Mouse (Mus musculus) intestine, embryonic 15.5 days (tissue): ENCODE measurements around the gene Tecrl. TPM values are rescaled to one million over a fixed set of nuclear protein-coding genes. Genes with fewer than 3 reads are reported as not detected.

Experiments used
- ATAC-seq: fragments of 200-750 bp; cut with Nextera tagmentation; 2 replicates; pipeline ENCODE4 v1.8.0; 2017; ENCODE audit warnings: moderate TSS enrichment, moderate library complexity
- H3K27ac ChIP-seq: fragments of 300-500 bp; sonication (generic); 2 replicates; pipeline ENCODE4 v1.5.1; 2015; ENCODE audit warnings: mild to moderate bottlenecking, inconsistent platforms
- H3K27me3 ChIP-seq: fragments of 300-500 bp; sonication (generic); replicated peaks from 2 replicates; pipeline ENCODE4 v1.6.1; 2015; ENCODE audit warnings: inconsistent platforms
- H3K36me3 ChIP-seq: fragments of 300-500 bp; sonication (generic); 2 replicates; pipeline ENCODE4 v1.6.1; 2015; ENCODE audit warnings: inconsistent platforms
- H3K4me1 ChIP-seq: fragments of 300-500 bp; sonication (generic); replicated peaks from 2 replicates; pipeline ENCODE4 v1.6.1; 2015; ENCODE audit warnings: inconsistent platforms
- H3K4me2 ChIP-seq: fragments of 300-500 bp; sonication (generic); replicated peaks from 2 replicates; pipeline ENCODE4 v1.6.1; 2015; ENCODE audit warnings: mild to moderate bottlenecking, inconsistent platforms
- H3K4me3 ChIP-seq: fragments of 300-500 bp; sonication (generic); replicated peaks from 2 replicates; pipeline ENCODE4 v1.5.1; 2015; ENCODE audit warnings: inconsistent platforms
- H3K9ac ChIP-seq: fragments of 300-500 bp; sonication (generic); 2 replicates; pipeline ENCODE4 v1.6.1; 2015; ENCODE audit warnings: inconsistent platforms
- H3K9me3 ChIP-seq: fragments of 300-500 bp; sonication (generic); 2 replicates; pipeline ENCODE4 v1.6.1; 2016; ENCODE audit warnings: inconsistent platforms
- WGBS: fragments of 180-500 bp; shearing (Covaris S2); methylation state at CpG from one replicate; pipeline ENCODE4 v1.1.7; 2015; 5-methylcytosine and 5-hydroxymethylcytosine counted together
- polyA plus RNA-seq: library from polyadenylated mRNA; unstranded; fragments of >200 nt; fragmentation: Nextera tagmentation; extraction: Ambion mirVana; gene quantifications from 2 replicates; pipeline ENCODE4 v1.2.1, GENCODE M21; 2015

Gene Tecrl
- polyA plus RNA-seq, result 0.09 and 0.14 TPM in 2 replicates

- WGBS, result 42% methylated on average over 9 of the region's 9 CpGs
- no peaks in the 10 kb centered on the region for H3K36me3 ChIP-seq
- no peak for ATAC-seq
- no peak within 1 kb of the TSS for H3K9ac ChIP-seq
- no peaks in the 10 kb centered on the region for H3K9me3 ChIP-seq
- no peak within 1 kb of the TSS for H3K4me2 ChIP-seq
- no peak within 1 kb of the TSS for H3K4me3 ChIP-seq
- no peaks in the 10 kb centered on the region for H3K27me3 ChIP-seq
- H3K27ac ChIP-seq, result no peak within 1 kb of the TSS
- no peaks in the 10 kb centered on the region for H3K4me1 ChIP-seq
Observed at GRCm38 (mm10) chr5:83354846-83355561, at the start of gene Tecrl. Gene Tecrl (minus strand): TSS chr5:83355195.

GRCm38 (mm10) chr5:83385021-83385420 lies 30.0 kb upstream of the Tecrl start:
- ATAC-seq, result no peak
- Histone ChIP-seq H3K4me1 (no peaks in the 10 kb centered on the region), H3K27ac (no peak overlapping the region), H3K9ac (no peak overlapping the region), H3K27me3 (no peaks in the 10 kb centered on the region), H3K36me3 (no peaks in the 10 kb centered on the region), H3K9me3 (no peaks in the 10 kb centered on the region), H3K4me2 (no peak overlapping the region), H3K4me3 (no peak overlapping the region)
- WGBS, result 79% methylated on average over 2 of the region's 2 CpGs

GRCm38 (mm10) chr5:83351615-83352014 lies 3.4 kb downstream of the Tecrl start:
- Histone ChIP-seq H3K4me3 (no peak overlapping the region), H3K27me3 (no peaks in the 10 kb centered on the region), H3K4me1 (no peaks in the 10 kb centered on the region), H3K36me3 (no peaks in the 10 kb centered on the region), H3K27ac (no peak overlapping the region), H3K4me2 (no peak overlapping the region), H3K9me3 (no peaks in the 10 kb centered on the region), H3K9ac (no peak overlapping the region)
- 16% methylated on average over 2 of the region's 2 CpGs for WGBS
- ATAC-seq, result no peak

- Histone ChIP-seq H3K27me3 (no peaks in the 10 kb centered on the region), H3K9ac (no peak overlapping the region), H3K4me3 (no peak overlapping the region), H3K4me1 (no peaks in the 10 kb centered on the region), H3K9me3 (no peaks in the 10 kb centered on the region), H3K27ac (no peak overlapping the region), H3K36me3 (no peaks in the 10 kb centered on the region), H3K4me2 (no peak overlapping the region)
- 74% methylated on average over 4 of the region's 4 CpGs for whole genome bisulfite sequencing
- ATAC-seq, result no peak
Observed at GRCm38 (mm10) chr5:83339144-83339543, 15.9 kb downstream of the Tecrl start.

GRCm38 (mm10) chr5:83267148-83267776 lies 87.7 kb downstream of the Tecrl start:
- Histone ChIP-seq H3K4me3 (no peak overlapping the region), H3K36me3 (no peaks in the 10 kb centered on the region), H3K4me2 (no peak overlapping the region), H3K9ac (no peak overlapping the region), H3K27me3 (no peaks in the 10 kb centered on the region), H3K27ac (no peak overlapping the region), H3K4me1 (no peaks in the 10 kb centered on the region), H3K9me3 (no peaks in the 10 kb centered on the region)
- ATAC-seq, result peak; percentile 62; the same call in 1 of the 2 replicates
- WGBS, result 49% methylated on average over 2 of the region's 2 CpGs

GRCm38 (mm10) chr5:83260059-83260458 lies 94.9 kb downstream of the Tecrl start:
- Histone ChIP-seq H3K9me3 (no peaks in the 10 kb centered on the region), H3K4me3 (no peak overlapping the region), H3K9ac (no peak overlapping the region), H3K36me3 (no peaks in the 10 kb centered on the region), H3K4me2 (no peak overlapping the region), H3K27me3 (no peaks in the 10 kb centered on the region), H3K27ac (no peak overlapping the region), H3K4me1 (no peaks in the 10 kb centered on the region)
- ATAC-seq, result peak; percentile 95

- Histone ChIP-seq H3K4me3 (no peak overlapping the region), H3K36me3 (no peaks in the 10 kb centered on the region), H3K4me1 (no peaks in the 10 kb centered on the region), H3K9me3 (no peaks in the 10 kb centered on the region), H3K27me3 (no peaks in the 10 kb centered on the region), H3K4me2 (no peak overlapping the region), H3K27ac (no peak overlapping the region), H3K9ac (no peak overlapping the region)
- 74% methylated on average over 2 of the region's 2 CpGs for WGBS
- no peak for ATAC-seq
Observed at GRCm38 (mm10) chr5:83254141-83254540, 100.9 kb downstream of the Tecrl start.

GRCm38 (mm10) chr5:83238848-83239452 lies 116.0 kb downstream of the Tecrl start:
- no peak overlapping the region for H3K27ac ChIP-seq
- no peak overlapping the region for H3K4me2 ChIP-seq
- H3K27me3 ChIP-seq, result no peaks in the 10 kb centered on the region
- no peaks in the 10 kb centered on the region for H3K9me3 ChIP-seq
- H3K4me3 ChIP-seq, result no peak overlapping the region
- no peak overlapping the region for H3K9ac ChIP-seq
- ATAC-seq, result no peak
- no peaks in the 10 kb centered on the region for H3K36me3 ChIP-seq
- WGBS, result 53% methylated on average over 5 of the region's 5 CpGs
- H3K4me1 ChIP-seq, result no peaks in the 10 kb centered on the region
